Mouse (Mus musculus) retina, adult 2 months (tissue): ENCODE data around the gene Ankrd6.
"Not testable (repeated sequence)": the region's sequence is repeated elsewhere in the genome, so short reads cannot be mapped to it uniquely, and the experiment has no call there.

Source experiments
- DNase-seq: peaks from one replicate; pipeline ENCODE4 v3.0.0-alpha.2; 2012; ENCODE audit warnings: low read depth, low spot score

Ankrd6 gene

GRCm38 (mm10) chr4:32950356-32951034 lies at the start of gene Ankrd6:
TSS of gene Ankrd6 (minus strand) at chr4:32950841.
- peak; percentile 55 for DNase-seq

DNA sequence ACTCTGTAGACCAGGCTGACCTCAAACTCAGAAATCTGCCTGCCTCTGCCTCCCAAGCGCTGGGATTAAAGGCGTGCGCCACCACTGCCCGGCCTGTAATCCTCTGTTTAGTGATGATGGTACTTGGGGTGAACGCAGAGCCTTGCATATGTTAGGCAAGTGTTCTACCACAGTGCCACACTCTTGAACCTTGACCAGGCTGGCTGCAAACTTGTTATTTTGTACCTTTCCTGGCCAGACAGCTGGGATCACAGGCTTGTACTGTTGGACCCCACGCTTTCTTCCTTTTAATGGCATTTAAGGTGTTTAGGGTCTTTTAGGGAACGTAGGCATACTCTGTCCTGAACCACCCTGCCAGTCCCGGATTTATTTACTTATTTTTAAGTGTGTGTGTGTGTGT lies 48.4 kb upstream of the Ankrd6 start:
- DNase-seq: no peak

DNA sequence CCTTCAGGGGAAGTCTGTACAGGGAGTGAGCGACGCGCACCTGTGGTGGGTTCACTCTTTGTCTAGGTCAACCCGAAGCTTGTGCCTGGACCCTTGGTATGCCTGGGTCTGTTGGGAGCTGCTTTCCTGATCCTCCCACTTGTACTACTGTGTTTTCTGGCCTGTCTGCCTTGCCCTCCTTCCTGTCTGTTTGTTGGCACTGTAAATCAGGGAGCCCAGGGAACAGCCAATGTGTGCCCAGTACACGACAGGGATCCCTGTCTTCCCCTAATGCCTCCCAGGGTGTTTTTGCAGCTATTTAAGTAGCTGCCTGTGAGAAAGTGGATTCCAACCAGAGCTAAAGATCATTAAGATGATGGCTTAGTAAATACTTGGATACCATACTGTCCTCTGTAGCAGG lies 46.9 kb upstream of the Ankrd6 start:
- DNase-seq: no peak

GRCm38 (mm10) chr4:32996083-32996482 lies 45.4 kb upstream of the Ankrd6 start:
- DNase-seq: no peak

GRCm38 (mm10) chr4:32994168-32994567 lies 43.5 kb upstream of the Ankrd6 start:
- DNase-seq: no peak

GRCm38 (mm10) chr4:32989346-32989745 lies 38.7 kb upstream of the Ankrd6 start:
- no peak for DNase-seq

DNA sequence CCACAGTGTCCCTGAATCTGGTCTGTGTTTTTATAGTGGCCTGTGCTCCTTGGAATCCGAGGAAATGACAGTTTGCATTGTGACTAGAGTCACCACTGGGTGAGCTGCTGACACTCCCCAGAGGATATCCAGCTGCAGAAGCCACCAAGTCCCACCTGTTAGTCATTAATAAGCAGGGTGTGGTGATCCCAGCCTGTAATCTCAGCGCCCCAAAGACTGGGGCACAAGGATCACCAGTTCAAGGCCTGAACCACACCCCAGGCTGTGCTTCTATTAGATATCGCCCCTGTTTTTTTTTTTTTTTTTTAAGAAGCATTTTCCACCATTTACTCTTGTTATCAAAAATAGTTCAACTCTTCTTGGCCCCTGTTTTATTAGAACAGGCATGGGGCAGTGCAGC lies 36.4 kb upstream of the Ankrd6 start:
- no peak for DNase-seq

- DNase-seq: no peak
Observed at GRCm38 (mm10) chr4:32985684-32986083, 35.0 kb upstream of the Ankrd6 start.

- no peak for DNase-seq
Observed at GRCm38 (mm10) chr4:32984801-32985675, 34.4 kb upstream of the Ankrd6 start.

- DNase-seq: no peak
Observed at GRCm38 (mm10) chr4:32984242-32984641, 33.6 kb upstream of the Ankrd6 start.

- DNase-seq: peak; percentile 56
Observed at GRCm38 (mm10) chr4:32983176-32984155, 32.8 kb upstream of the Ankrd6 start.

- DNase-seq: no peak
Observed at GRCm38 (mm10) chr4:32982716-32983175, 32.1 kb upstream of the Ankrd6 start, which contains the start of gene Rragd. TSS of gene Rragd (plus strand) at chr4:32983037.

- no peak for DNase-seq
Observed at GRCm38 (mm10) chr4:32982041-32982715, 31.5 kb upstream of the Ankrd6 start.

- DNase-seq: no peak
Observed at GRCm38 (mm10) chr4:32981617-32982016, 31.0 kb upstream of the Ankrd6 start.

DNA sequence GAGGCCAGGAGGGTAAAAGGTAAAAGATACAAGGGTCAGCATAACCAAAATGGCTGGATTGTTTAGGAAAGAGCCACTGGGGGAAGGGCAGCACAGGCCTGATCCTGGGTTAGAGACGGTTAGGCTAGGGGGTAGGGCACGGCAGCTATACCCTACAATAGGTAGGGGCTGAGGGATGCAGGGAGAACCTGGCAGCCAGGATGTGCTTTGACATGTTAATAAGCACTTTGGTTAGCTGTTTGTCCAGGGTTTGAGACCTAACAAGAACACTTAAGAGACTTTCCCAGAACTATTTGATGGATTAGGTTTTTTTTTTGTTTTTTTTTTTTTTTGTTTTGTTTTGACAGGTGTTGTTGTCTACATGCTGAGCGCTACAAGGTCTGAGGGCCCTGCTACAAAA lies 29.4 kb upstream of the Ankrd6 start:
- DNase-seq: no peak

- no peak for DNase-seq
Observed at GRCm38 (mm10) chr4:32977331-32977730, 26.7 kb upstream of the Ankrd6 start.

- DNase-seq: not testable (repeated sequence)
Observed at GRCm38 (mm10) chr4:32964619-32965018, 14.0 kb upstream of the Ankrd6 start.

DNA sequence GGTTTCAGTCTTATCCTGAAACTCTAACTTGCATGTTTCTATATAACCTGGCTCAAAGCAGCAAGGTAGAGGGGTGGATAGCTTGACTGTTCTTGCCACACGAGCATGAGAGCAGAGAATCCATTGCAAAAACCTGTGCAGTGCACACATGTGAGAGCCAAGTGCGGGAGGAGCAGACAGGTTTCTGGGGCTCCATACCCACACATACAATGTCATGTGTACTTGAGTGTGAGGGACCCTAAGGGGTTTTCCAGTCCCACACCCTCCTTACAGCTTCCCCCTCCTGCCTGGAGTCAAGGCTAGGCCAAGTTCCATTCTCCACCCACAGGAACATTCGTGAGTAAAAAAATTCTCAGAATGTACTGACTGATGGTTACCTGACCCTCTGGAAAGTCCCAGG lies 10.8 kb upstream of the Ankrd6 start:
- DNase-seq: no peak

GRCm38 (mm10) chr4:32956423-32956822 lies 5.8 kb upstream of the Ankrd6 start:
- no peak for DNase-seq

GRCm38 (mm10) chr4:32952681-32953080 lies 2.0 kb upstream of the Ankrd6 start:
- DNase-seq: no peak
